Mouse (Mus musculus): ENCODE data around the gene Cln6. TPM values are rescaled to one million over a fixed set of nuclear protein-coding genes. Genes with fewer than 3 reads are reported as not detected.

Gene Cln6
- total and polyA plus RNA-seq, 3 experiments, result 29.4 to 52.1 TPM; not detected in 1

DNA sequence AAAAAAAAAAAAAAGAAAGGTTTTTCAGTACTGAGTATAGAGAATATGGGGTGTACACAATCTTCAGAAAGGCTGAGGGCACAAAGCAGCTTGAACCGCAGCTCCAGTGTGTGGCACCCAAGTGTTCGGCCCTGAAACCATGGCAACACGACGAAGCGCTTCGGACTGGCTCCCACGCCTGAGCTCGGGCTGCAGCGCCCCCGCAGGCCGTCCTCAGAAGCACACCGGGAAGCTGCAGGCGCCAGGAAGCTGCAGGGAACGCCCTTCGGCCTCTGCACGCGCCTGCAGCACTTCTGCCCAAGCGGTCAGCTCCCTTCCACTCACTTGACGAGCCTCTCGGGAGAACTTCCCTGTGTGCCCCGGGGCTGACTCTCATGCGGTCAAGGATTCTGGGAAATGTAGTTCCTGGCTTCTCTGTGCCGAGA is 9.9 kb upstream of the Cln6 start:
- Histone ChIP-seq H3K27me3 (ENCODE audit: control insufficient read depth in 1 of 2, insufficient read depth in 2 of 2, low read length in 2 of 2) (0 out of 4 replicates have a peak, but pooled peaks cover 2 to 3% of the 10 kb centered on the region in 2 experiments), H3K36me3 (ENCODE audit: control insufficient read depth in 1 of 2, insufficient read depth in 2 of 2, low read length in 2 of 2) (peaks cover 0 to 15% of the 10 kb centered on the region in 2 experiments; a peak in 2 of 4 replicates), H3K9ac (ENCODE audit: control insufficient read depth, low read depth, low read length, poor library complexity, severe bottlenecking) (peak overlapping the region; percentile 47), H3K79me2 (ENCODE audit: control insufficient read depth, insufficient read depth, low read length, poor library complexity) (no peaks in the 10 kb centered on the region; the same call in 1 of the 2 replicates), H3K4me1 (ENCODE audit: control insufficient read depth in 1 of 2, insufficient read depth in 2 of 2, low read length in 2 of 2) (peaks cover 8 to 22% of the 10 kb centered on the region in 2 experiments), H3K9me3 (replicated peaks; ENCODE audit: insufficient read depth, low read length) (no peaks in the 10 kb centered on the region), H3K4me3 (ENCODE audit: control insufficient read depth in 1 of 2, insufficient read depth in 1 of 2, low read depth in 2 of 2, low read length in 2 of 2) (peak overlapping the region; percentile 30 to 39), H3K27ac (ENCODE audit: control insufficient read depth, low read depth, low read length) (peak overlapping the region; percentile 32)
- no peak; the same call in 1 of the 2 replicates for TF ChIP-seq TCF12 (IDR thresholded peaks at IDR 0.05; ENCODE audit: low read depth, low read length)
- peak; percentile 36 for TF ChIP-seq NELFE (IDR thresholded peaks at IDR 0.05; ENCODE audit: low read depth, low read length)
- no peak for TF ChIP-seq JUND (IDR thresholded peaks at IDR 0.05; ENCODE audit: low read depth, low read length)
- TF ChIP-seq ELF1 (IDR thresholded peaks at IDR 0.05; ENCODE audit: low read depth, low read length), result peak; percentile 87
- no peak for TF ChIP-seq MEF2A (IDR thresholded peaks at IDR 0.05; ENCODE audit: extremely low read depth, insufficient replicate concordance, low read depth, low read length, poor library complexity, severe bottlenecking)
- TF ChIP-seq MAX (IDR thresholded peaks at IDR 0.05; ENCODE audit: low read length), result peak; percentile 84
- TF ChIP-seq HCFC1 (IDR thresholded peaks at IDR 0.05; ENCODE audit: low read depth, low read length), result peak; percentile 93
- TF ChIP-seq CHD2 (IDR thresholded peaks at IDR 0.05; ENCODE audit: low read length), result peak; percentile 31; the same call in 1 of the 2 replicates
- peak in 1 of 2 experiments; percentile 52; a peak in 1 of 4 replicates for TF ChIP-seq POLR2A (IDR thresholded peaks at IDR 0.05; ENCODE audit: control insufficient read depth in 1 of 2, insufficient read depth in 1 of 2, low read depth in 1 of 2, low read length in 2 of 2, poor library complexity in 1 of 2)
- TF ChIP-seq RAD21 (IDR thresholded peaks at IDR 0.05; ENCODE audit: low read depth, low read length), result peak; percentile 64
- peak; percentile 61; the same call in 1 of the 2 replicates for TF ChIP-seq ETS1 (IDR thresholded peaks at IDR 0.05; ENCODE audit: low read depth, low read length)
- no peak for TF ChIP-seq EP300 (IDR thresholded peaks at IDR 0.05; ENCODE audit: low read depth in 1 of 2, low read length in 2 of 2)
- TF ChIP-seq USF1 (IDR thresholded peaks at IDR 0.05; ENCODE audit: low read depth, low read length), result 0 out of 2 replicates have a peak, but pooled peaks have one; percentile 16
- no peak for TF ChIP-seq MYB (IDR thresholded peaks at IDR 0.05; ENCODE audit: low read depth, low read length)
- peak; percentile 42 for TF ChIP-seq SMC3 (IDR thresholded peaks at IDR 0.05; ENCODE audit: low read depth, low read length)
- TF ChIP-seq CTCF (IDR thresholded peaks at IDR 0.05 in 2 of 3, conservative IDR thresholded peaks at IDR 0.05 in 1 of 3; ENCODE audit: control insufficient read depth in 1 of 3, insufficient read depth in 1 of 3, low read depth in 2 of 3, low read length in 3 of 3, poor library complexity in 1 of 3, severe bottlenecking in 1 of 3), result peak; percentile 76 to 96 (median 90)
- TF ChIP-seq POLR2AphosphoS5 (IDR thresholded peaks at IDR 0.05; ENCODE audit: borderline replicate concordance, low read depth, low read length), result no peak
- peak; percentile 96 for TF ChIP-seq MXI1 (IDR thresholded peaks at IDR 0.05; ENCODE audit: low read depth, low read length)
- TF ChIP-seq MYC (IDR thresholded peaks at IDR 0.05; ENCODE audit: low read depth, low read length), result peak; percentile 66
- TF ChIP-seq SIN3A (IDR thresholded peaks at IDR 0.05; ENCODE audit: low read length), result peak; percentile 98
- peak; percentile 79 for TF ChIP-seq ZNF384 (IDR thresholded peaks at IDR 0.05; ENCODE audit: low read depth, low read length)
- TF ChIP-seq TBP (IDR thresholded peaks at IDR 0.05; ENCODE audit: low read depth, low read length), result no peak
- peak; percentile 54; the same call in 1 of the 2 replicates for TF ChIP-seq MAZ (IDR thresholded peaks at IDR 0.05; ENCODE audit: low read depth, low read length)
- TF ChIP-seq NRF1 (IDR thresholded peaks at IDR 0.05; ENCODE audit: insufficient read depth, low read depth, low read length, poor library complexity, severe bottlenecking), result peak; percentile 37; the same call in 1 of the 2 replicates
- peak; percentile 97 for DNase-seq (ENCODE audit: low read depth, low spot score)

Measured in MEL (cell line).